Mouse (Mus musculus): ENCODE data around the gene Grip1.

Gene Grip1

GRCm38 (mm10) chr10:119778871-119779270 is 325.2 kb downstream of the Grip1 start:
- DNase-seq, result no peak

DNA sequence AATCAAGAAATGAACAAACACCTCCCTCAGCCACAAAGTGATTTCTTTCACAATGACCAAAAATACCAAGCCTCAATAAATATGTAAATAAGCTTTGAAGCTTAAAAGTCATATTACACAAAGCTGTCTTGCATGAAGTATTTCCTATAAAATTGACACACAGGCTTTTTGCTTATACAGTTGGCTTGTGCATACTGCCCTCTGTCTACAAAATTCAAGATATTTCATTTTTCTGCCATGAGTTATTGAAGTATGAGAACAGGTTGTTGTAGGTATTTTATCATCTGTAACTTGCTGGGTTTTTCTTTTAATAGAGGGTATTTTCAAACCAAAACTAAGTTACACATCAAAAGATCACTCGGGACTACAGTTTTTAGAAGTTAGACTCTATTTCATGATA is 326.0 kb downstream of the Grip1 start:
- no peak for DNase-seq

GRCm38 (mm10) chr10:119790507-119790906 is 336.9 kb downstream of the Grip1 start:
- DNase-seq, result no peak

GRCm38 (mm10) chr10:119802421-119802820 is 348.8 kb downstream of the Grip1 start:
- DNase-seq, result no peak

- DNase-seq, result peak; percentile 6
These were observed 350.2 kb downstream of the Grip1 start for GRCm38 (mm10) chr10:119803633-119804422.

DNA sequence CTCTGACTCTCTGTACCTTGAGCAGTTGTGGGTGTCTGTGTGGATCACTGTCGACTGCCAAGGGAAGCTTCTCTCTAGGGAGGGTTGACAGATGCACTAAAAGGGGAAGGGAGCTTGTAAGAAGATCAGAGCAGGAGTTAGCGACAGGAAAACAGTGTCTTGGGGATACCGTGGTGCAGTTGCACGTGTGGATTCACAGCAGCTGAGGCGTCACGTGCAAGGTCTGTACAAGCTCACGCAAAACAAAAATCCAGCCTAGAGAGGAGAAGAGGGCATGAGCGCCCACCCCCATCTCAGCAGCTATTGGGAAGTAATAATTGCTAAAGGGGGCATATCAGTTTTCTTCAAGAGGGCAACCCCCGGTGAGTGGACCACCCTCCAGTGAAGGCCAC is 350.8 kb downstream of the Grip1 start:
- DNase-seq, result no peak

DNA sequence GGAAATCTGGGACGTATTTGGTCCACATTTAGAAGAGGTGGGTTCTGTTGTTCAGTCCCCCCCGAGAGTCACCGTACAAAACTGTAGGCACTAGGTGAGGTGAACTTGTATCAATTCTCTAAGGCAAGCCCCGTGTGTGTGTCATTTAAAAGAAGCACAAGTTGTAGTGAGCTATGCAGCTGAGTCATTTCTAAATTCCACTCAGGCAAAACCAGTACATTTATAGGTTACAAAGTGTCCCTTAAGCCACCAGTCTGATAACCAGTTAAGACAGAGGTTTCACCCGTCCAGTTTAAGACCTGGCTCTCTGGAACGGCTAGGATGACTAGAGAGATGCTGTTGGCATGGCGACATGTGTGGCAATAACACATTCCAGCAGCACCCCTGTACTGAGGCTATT is 351.5 kb downstream of the Grip1 start:
- no peak for DNase-seq

DNA sequence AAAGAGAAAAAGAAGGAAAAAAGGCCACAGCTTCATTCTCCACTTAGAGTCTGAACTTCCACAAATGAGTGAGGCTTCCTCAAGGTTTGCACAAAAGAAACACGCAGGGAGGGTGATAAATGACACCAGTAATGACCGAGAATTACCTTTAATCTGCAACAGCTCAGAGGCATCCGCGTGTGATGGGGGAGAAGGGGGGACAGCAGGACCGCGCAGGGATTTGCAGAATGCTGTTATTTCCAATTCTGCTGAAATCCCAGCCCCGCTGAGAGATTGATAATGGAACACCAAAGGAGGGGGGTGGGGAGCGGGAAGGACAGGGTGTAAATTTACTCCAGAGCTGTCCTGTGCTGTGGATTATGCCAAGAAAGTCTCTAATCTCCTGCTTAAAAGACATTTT is 352.5 kb downstream of the Grip1 start:
- no peak for DNase-seq

- DNase-seq, result no peak
These were observed 354.8 kb downstream of the Grip1 start for GRCm38 (mm10) chr10:119808384-119808783.

GRCm38 (mm10) chr10:119814087-119814486 is 360.5 kb downstream of the Grip1 start:
- DNase-seq, result no peak

DNA sequence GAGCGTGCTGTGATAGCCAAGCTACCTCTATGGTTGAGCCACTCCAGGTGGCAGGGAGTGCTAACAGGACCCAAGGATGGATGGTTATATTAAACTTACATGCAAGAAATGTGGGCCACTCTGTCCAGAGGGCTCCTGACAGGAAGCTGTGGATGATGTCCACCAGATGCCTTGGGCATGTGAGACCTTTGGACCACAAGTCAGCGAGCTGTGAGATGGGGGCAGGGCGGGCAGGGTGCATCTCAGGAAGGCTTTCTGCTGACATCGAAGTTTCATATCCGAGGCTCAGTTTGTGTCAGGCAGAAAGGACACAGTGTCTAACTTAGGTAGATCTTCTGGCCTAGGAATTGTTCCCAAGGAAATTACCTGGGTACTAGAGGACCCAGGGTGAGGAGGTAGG is 362.4 kb downstream of the Grip1 start:
- DNase-seq, result no peak

DNA sequence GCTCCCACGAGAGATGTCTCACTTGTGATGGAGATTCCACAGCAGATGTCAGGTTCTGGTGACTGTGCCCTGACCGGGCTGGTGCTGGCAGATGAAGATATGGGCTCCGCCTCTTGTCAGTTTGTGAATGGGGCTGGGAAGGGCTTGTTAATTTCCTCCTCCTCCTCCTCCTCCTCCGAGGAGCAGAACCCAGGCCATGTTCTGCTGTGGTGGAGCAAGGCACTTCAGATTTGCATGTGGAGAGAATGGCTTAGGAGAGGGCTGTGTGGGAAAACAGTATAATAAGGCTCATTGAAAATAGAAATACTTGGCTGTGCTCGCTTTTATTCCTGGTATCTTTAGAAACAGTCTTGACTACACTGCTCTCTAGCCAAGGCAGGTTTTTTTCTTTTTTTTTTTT is 364.8 kb downstream of the Grip1 start:
- DNase-seq, result no peak

DNA sequence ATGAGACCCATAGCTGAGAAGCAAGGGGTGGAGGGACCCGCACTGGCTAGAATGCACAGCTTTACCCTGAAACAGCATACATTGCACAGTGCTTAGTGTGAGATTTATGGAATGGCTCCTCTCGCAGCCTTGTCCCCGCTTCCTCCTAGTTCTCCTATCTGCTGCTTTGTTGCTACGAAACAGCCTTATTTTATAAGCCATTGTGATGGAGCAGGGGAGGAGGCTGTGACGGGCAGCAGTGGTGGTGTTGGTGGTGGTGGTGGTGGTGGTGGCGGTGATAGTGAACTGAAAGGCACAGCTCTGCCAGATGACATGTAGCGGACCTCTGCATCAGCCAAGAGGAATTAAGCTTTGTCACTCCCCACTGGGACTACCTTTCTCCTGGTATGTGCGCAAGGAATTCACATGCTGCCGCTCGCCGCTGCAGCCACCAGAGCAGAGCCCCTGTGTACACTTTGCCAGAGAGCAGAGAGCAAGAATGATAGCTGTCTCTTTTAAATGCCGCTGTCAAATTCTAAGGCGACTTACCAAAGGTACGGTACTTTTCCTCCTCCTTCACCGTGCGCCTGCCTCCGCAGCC is 365.6 kb downstream of the Grip1 start:
- DNase-seq, result no peak

- DNase-seq, result no peak
These were observed 366.1 kb downstream of the Grip1 start for GRCm38 (mm10) chr10:119819740-119820139.

DNA sequence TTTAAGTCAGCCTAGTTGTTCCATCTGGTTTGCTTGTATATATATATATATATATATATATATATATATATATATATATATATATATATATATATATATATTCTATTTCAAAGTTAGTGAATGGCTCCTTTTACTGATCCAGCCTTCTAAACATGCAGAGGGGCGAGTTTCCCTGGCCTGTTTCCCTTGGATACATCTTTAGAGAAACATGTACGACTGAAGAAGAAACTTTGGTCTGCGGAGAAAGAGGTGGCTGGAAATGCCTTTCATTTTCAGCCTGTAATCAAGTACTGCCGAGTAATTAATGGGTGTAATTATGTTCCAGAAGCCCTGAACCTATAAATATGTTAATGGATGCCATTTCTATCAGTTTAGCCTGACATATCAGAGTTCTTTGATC is 366.8 kb downstream of the Grip1 start:
- DNase-seq, result no peak

DNA sequence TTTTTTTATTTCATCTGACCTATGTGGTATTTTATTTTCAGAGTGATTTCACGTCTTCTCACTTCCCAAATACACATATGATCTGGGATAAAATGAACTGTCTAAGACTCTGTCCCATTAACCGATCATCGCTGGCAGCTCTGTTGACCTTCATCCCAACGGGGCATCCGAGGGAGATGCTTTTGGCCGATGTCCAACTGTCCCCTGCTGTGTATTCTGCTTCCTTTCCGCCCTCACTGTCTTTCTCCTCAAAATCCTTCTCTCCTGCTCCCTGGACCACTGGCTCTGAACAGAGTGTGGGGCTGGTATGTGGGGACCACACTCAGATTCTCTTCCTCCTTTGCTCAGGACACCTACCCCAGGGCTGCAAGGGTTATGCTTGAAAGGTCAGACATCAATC is 370.1 kb downstream of the Grip1 start:
- DNase-seq, result no peak

DNA sequence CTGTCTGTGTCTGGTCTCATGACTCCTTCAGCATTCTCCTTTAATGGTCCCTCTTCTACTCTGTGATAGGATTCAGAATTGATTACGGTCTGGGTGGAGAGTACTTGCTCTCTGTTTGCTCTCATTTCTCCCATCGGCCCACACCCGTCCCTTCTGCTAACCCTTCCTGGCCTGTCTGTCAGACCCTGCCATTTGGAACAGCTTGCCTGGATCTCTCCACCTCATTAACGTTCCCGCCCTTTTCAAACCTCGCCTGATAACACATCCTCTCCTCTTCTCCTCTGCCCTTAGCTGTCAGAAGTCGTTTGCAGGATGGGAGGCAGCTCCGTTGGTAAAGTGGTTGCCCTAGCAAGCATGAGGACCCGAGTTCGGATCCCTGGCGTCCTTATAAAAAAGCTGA is 370.9 kb downstream of the Grip1 start:
- no peak for DNase-seq

DNA sequence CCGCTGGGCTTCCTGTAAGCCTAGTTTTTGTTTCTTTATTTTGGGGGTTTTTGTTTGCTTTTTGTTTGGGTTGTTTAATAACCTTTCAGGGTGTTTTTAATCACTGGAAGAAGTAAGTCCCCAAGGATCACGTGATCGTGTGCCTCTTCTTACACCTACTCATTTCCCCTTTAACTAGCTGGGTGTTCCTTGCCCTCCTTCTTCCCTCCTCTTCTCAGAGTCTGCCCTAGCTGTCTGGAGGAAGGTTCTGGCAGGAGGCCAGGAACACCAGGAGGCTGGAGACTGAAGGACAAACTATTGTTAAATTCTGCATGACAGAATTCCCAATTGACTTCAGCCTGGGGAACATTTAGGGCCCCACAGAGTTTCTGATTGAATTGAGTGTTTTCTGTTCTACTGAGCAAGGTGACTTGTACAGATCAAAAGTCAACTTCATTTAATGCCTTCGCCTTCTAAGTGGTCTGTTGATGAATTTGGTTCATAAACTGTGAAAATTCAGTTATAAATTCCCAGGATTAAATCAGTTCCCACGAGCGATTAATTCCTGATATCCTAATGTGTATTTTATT is 376.8 kb downstream of the Grip1 start:
- DNase-seq, result no peak

GRCm38 (mm10) chr10:119831086-119831485 is 377.5 kb downstream of the Grip1 start:
- DNase-seq, result no peak

- DNase-seq, result no peak
These were observed 379.7 kb downstream of the Grip1 start for GRCm38 (mm10) chr10:119833334-119833733.

DNA sequence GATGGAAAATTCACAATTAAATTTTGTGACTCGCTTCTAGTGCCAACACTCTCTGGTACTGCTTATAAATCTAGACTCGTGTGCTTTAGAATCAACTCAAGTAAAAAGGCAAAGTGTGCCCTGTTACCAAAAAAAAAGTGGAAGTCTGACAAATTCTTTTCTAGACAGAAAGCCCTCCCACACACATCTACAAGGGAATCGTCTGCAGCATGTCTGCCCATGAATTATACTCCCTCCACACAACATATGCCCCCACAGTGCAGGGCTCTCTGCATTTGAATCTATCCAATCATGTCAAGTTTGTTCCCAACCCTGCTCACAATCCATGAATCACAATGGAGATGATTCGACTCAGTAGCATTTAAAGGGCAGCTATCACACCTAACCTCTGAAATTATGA is 380.5 kb downstream of the Grip1 start:
- DNase-seq, result no peak

DNA sequence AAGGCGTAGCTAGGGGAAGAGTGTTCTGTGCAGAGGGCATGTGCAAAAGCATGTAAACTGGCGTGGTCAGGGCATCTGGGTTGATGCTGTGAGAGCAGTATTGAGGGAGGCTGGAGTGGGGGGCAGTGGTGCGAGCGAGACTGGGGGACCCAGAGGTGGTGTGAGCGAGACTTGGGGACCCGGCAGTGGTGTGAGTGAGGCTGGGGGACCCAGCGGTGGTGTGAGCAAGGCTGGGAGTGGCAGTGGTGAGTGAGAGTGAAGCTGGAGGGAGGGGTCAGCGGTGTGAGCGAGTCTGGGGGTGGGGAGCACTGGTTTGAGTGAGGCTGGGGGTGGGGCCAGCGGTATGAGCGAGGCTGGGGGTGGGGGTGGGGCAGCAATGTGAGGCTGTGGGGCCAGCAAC is 386.0 kb downstream of the Grip1 start:
- DNase-seq, result no peak

DNA sequence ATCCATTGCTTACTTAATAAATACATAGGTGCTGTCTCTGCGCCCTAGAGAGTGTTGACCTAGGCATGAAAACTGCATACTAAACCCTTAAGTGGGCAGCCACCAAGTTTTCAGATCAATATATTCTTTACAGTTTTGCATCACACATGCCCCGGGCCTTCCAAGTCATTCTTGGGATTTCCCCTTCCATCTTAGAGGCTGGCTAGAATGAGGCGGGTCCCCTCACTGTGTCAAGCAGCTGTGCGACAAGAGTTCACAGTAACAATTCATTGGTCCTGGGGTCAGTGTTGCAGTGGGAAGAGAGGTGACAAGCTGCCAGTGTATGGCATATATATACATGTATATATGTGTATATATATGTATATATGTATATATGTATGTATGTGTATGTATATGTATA is 388.4 kb downstream of the Grip1 start:
- no peak for DNase-seq

DNA sequence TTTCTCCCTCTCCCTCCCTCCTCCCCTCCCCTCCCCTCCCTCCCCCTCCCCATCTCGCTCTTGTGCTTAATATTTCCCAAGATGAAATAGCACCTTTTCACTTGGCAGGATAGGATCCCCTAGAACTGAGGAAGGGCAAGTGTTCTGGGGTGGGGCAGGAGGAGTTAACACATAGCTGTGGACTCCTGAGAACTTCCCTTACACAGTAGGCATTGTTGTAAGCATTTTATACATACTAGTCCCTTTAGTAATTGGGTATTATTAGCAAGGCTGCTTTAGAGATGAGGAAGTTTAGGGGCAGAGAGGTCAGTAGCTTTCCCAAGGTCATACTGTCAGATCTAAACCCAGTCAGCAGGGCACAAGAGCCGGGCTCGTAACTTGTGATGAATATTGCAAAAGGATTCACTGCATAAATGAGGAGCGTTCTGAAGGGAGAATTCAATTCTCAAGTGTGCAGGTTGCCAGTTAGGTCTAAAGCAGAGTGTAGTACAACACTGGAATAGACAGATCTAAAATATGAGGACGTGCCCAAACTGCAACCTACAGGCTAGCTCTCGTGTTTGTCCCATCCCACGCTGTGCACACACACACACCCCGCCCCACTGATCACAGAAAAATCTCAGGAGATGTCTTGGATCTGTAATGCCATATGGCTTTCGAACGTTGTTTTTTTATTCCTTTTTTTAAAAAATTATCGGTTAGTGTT is 392.2 kb downstream of the Grip1 start:
- DNase-seq, result no peak
